Mouse (Mus musculus) NIH3T3 (cell line): ENCODE results near the gene Rraga.

Source experiments
- DNase-seq: peaks from one replicate; pipeline ENCODE4 v3.0.0-alpha.2; 2012; ENCODE audit warnings: low read depth

The Rraga gene

DNA sequence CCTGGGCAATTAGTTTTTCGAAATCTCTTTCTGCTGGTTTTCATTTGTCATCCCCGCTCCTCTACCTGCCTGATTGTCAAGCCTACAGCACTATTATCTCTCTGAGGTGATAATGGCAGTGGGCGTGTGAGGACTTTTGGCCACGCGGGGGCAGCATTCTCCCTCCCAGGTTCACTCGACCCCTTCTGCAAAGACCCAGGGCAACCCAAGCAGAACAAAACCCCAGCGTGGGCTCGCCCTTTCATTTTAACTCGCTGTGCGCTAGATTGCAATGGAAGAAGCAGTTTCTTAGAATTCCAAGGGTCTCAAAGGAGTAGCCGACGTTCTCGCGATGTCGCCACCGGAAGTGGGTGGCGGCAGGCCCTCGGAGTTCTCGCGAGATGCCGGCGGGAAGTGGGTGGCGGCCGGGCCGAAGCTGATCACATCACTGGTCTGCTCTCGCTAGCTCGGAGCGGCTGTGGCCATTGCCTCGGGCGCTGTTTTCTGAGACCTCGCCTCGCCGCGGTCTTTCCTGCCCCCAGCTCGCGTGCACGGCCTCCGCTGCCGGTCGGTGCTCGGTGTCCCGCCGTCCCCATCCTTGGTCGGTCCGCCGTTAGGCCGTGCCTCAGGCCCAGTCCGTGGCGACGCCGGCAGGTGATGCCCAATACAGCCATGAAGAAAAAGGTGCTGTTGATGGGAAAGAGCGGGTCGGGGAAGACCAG is at the start of gene Rraga:
Rraga (plus strand) TSS at position 386 of the 701 bp plus-strand sequence.
- peak; percentile 100 for DNase-seq

DNA sequence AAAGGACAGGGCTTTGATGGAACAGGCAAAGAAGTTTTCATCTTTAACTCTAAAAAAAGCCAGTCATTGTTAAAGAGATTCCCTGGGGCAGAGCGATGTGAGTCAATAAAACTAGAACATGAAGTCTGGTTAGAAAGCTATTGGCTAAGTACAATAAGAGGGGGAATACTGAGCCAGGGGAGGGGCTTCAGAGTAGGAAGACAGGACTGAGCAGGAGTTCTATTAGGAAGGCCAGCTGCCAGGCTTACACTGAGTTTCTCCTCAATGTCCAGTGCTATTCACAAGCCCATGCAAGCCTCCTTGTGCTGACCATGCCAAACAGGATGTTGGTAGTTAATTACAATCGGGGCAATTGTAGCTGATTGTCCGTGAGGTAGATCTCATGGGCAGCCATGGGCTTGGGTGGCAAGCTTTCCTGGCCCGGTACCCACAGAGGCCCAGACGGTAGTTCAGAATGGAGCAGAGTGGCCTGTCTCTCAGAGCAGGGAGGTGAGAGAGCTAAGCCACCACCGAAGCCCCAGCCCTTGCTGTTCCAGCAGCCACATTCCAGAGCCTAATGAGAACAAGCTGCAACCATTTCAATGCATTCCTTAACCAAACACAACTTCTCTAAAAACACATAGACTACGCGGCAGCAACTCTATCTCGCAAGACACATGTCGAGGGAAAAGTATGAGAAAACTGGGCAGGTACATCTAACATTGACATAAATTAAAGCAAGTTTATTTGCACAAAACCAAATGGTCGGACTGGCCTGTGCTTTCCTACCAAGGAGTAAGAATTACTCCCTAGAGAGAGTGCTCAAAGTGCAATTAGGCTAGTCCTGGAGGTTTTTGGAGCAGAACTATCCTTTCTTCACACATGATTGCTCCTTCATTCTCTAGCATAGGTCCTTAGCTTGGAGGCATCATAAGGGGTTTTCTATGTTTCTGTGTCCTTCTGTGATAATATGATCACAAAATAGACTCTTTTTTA is 48.0 kb upstream of the Rraga start:
- peak; percentile 44 for DNase-seq

DNA sequence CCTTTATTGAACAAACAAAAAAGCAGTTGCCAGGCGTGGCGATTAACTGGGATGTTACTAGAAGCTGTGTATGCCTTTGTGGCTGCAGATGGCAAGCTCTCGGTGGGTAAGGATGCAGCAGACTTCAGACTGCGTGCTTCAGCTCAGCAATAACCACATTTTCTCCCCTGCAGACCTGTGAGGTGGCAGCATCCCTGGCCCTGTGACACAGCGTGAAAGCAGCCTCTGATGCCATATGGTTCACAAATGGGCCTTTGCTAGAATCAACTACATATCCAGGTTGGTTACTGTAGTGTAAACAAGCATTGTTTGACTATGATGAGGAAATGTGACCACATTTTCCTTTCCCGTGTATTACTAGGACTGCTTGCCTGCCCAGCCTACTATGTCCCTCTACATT is 46.3 kb upstream of the Rraga start:
- no peak for DNase-seq

DNA sequence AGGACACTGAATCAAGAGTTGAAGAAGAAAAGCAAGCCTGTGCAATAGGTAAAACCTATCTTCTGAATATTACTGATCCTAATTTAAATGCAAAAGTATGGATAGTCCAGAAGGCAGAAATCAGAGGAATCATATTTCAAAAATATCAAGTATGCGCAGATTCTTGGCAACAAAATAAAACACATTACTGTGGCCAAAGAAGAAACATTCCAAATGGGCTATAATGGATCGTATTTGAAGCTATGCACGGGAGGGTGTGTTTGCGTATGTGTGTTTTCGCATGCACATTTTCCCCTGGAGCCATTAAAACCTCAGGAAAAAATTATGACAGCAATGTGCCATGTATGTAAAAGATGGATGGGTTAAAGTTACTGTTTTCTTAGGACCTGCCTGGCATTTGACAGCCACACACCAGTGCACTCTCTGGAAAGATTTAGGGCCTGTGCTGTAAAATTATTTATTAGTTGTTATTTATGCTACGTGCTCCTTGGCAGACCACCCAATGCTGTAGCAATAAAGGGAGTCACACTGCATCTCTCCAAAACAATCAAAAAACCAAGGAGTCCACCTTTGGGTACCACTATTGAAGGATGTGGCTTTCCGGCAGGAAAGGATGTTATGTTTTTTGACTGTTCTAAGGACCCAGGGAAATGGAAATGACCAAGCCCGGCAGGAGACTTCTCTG is 41.9 kb upstream of the Rraga start:
- DNase-seq, result no peak

DNA sequence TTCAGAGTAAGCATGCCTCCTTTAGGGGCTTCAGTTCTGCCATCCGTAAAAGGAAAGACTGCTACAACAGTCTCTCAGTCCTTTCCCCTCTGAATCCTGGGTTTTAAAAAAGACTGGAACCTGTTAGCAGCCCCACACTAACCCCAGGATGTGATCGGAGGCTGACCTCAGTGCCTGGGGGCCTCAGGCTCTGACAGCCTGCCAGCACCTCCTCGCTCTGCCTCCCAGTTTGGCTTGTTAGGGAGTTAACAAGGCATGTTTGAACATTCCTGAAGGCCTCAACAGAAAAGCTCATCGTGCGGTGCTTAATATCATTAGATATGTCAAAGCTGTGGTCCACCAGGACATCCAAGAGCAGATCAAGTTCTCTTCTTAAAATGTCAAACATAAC is 41.4 kb upstream of the Rraga start:
- no peak for DNase-seq

DNA sequence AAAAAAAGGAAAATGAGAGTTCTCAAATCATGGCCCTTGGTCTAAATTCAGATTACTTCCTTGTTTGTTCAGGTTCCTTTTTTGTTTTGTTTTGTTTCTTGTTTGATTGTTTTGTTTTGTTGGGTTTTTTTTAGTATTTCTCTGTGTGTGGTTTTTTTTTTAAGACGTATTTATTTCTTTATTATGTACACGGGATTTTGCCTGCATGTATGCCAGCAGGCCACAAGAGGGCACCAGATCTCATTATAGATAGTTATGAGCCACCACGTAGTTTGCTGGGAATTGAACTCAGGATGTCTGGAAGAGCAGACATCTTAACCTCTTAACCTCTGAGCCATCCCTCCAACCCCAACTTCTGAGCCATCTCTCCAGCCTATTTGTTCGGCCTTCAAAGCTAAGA is 37.5 kb upstream of the Rraga start:
- peak; percentile 85 for DNase-seq

DNA sequence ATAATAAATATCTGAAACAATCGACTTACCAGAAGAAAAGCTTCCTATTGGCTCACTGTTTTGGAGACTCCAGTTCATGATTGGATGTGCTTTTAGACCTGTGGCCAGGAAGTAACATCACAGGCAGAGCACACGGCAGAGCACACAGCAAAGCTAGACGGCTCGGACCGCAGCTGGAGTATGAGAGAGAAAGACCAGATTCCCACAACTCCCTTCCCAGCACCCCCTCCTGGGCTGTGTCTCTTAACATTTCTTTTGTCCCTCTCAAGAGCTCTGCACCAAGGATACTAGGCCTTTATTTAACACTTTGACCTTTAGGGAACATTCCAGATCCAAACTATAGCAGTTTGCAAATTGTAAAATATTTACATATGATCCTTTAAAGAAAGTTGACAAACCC is 36.5 kb upstream of the Rraga start:
- DNase-seq, result no peak

DNA sequence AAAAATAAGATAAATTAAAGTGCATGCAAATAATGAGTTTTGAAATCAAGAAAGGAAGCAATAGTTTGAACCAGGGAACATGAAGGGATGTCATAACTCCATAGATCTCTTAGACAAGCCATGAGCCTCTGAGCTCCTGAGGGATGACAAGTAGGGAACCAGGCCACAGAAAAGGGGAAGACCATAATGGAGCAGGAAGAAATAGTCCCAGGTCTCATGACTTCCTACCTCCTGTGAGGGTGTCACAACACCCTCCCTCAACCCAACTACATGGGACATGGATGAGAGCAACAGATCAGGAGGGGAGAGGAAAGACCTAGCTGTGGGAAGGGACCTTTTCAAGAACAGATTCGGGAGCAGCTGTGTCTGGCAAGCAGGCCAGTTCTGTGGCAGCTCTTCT is 33.9 kb upstream of the Rraga start:
- DNase-seq, result no peak

DNA sequence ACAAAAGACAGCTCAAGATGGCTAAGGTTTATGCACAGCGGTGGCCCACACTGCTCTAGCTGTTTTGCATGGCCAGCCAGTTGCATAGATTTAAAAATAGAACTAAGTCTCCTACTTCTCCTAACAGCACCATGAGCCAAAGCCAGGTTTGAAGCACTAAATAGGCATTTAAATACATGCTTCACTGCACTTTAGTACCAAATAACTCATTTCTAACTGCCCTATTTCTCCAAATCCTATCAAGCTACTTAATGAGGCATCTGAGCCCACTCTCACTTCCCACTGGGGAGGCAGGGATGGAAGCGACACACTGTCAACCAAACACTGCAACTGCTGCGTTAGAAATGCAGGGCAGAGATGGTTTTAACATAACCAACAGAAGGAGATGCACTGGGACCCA is 31.5 kb upstream of the Rraga start:
- no peak for DNase-seq

DNA sequence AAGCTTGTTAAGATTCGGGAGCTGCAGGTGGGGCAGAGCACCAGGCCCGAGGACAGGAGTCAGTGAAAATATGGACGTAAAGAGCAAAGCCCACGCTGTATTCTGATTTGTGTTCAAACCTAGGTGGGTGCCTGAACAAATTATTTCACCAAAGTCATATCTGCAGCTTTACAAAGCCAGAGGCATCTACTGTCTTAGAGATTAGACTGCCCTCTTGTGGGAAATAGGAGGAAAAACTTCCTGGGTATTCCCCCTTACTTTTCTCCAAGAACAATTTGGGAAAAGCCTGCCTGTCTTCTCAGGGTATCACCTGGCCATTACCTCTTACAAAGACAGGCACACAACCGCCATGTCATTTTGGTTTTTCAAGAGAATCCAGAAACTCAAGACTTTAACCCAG is 29.9 kb upstream of the Rraga start:
- peak; percentile 56 for DNase-seq

DNA sequence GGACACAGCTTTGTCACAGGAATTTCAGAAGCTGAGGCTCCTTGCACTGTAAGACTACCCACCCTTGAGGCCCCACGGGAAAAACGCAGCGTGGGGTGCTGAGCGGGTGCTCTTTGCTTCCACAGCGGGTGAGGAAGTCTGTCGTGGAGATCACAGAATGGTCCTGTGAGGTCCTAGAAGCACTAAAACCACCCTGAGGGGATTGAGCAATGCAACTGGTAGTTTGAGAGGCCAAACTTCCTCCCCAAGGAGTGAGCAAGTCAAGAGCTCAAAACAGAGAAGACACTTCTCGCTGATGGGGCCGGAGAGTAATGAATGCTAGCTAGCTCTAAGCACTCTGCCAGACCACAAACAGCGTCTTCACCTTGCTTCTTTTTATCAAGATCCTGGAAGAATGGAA is 27.1 kb upstream of the Rraga start:
- no peak for DNase-seq

DNA sequence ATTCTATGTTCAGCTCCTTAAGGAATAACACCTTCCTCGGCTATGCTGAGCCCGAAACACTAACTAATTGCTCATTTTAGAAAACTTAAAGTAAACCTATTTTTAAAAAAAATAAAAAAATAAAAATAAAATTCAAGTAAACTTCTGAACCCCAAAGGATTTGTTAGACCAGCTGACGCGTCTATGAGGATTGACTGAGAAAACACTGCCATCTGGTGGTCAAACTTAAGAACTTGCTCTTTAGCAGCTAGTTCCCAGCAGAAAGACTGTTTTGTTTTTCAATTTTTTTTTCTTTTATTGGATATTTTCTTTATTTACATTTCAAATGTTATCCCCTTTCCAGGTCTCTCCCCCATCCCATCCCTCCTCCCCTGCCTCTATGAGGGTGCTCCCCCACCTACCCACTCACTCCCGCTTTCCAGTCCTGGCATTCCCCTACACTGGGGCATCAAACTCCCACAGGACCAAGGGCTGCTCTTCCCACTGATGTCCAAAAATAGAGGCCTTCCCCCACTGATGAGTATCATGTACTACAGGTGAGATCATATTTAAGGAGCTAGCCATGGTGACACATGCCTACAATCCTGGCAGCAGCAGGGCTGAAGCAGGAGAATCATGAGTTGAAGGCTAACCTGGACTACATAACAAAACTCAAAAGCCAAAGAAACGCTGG is 20.3 kb upstream of the Rraga start:
- DNase-seq, result peak; percentile 86

DNA sequence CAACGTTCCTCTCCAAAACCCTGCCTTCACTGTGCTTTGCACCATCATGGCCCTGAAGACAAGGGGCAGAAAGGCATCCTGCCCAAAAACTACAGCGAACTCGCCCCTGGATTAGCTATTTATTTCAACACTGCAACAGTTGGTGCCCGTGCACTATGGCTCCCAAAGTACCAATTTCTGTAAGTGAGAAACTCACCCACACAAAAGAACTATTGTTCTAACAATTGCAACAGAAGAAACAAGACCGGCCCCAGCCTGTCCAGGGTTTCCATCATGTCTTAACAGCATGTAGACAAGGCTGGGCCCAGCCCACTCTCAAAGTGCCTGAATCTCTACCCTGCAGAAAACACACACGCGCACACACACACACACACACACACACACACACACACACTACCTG is 18.1 kb upstream of the Rraga start:
- peak; percentile 18 for DNase-seq

DNA sequence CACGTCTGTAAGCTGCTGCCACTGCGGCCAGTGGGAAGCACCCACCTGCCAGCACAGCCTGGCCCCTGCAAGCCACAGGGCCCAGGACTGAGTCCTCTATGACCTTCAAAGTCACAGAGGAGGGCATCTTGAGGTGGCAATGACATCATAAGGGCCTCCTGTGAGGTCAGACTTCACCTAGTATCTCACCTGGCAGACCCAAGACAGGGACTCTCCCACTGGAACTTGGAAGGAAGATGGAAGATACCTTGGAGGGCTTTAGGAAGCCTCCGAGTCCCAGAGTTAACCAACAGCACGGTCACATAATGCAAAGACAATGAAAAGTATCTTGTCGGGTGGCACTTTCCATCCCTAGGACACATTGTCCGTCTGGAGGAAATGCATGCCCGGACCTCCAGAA is 17.2 kb upstream of the Rraga start, which contains the start of gene Saxo1:
Saxo1 (minus strand) TSS at position 101 of the 400 bp plus-strand sequence.
- DNase-seq, result no peak

DNA sequence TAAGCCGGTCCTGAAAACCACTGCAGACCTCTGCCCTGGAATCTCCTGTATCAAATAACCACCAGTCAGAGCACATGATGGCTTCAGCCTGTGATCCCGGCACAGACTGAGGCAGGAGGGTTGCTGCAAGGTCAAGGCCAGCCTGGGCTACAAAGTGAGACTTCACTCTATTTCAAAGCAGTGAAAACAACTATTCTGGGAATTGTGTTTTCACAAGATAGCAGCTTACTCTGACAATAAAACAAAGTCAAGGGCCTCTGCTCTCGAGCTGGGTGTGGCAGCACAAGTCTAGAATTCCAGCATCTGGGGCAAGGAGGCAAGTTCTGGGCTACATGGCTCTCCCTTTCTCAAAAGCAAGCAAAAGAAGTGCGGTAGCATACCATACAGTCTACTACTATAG is 16.5 kb upstream of the Rraga start:
- DNase-seq, result no peak

DNA sequence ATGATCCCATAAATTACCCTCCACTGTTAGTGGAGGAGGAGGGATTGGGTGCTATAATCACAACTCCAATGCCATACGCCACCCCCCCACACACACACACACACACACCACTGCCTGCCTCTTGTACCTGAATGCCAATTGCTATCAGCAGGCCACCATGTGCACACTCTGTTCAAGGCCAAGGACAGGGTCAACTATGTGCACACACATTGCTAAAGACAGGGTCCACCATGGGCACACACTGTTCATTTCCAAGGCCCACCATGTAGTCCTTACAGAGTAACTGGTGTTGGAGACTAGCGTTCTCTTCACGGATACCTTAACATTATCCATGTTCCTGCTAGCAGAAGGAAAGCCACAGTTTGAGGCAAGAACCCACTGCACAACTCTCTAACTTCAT is 14.4 kb upstream of the Rraga start:
- no peak for DNase-seq

DNA sequence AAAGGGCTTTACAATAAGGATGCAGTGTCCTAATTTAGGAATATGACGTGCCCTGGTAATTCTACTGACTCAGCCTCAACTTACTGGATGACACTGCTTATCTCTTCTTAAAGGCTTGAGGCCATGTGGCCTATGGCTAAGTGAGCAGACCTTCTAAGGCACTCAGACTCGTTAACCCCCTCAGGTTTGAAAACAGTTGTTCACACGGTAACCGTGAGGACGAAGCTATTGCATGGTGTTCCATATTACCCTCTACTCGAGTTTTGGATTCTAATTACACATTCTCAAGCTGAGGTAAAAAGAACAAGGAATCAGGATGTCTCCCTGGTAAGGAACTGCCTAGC is 557 bp upstream of the Rraga start:
- DNase-seq, result peak; percentile 52

DNA sequence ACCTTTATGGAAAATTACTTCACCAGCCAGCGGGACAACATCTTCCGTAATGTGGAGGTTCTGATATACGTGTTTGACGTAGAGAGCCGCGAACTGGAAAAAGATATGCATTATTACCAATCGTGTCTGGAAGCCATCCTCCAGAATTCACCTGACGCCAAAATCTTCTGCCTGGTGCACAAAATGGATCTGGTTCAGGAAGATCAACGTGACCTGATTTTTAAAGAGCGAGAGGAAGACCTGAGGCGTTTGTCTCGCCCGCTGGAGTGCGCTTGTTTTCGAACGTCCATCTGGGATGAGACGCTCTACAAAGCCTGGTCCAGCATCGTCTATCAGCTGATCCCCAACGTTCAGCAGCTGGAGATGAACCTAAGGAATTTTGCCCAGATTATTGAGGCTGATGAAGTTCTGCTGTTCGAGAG is 663 bp downstream of the Rraga start:
- DNase-seq, result peak; percentile 71

DNA sequence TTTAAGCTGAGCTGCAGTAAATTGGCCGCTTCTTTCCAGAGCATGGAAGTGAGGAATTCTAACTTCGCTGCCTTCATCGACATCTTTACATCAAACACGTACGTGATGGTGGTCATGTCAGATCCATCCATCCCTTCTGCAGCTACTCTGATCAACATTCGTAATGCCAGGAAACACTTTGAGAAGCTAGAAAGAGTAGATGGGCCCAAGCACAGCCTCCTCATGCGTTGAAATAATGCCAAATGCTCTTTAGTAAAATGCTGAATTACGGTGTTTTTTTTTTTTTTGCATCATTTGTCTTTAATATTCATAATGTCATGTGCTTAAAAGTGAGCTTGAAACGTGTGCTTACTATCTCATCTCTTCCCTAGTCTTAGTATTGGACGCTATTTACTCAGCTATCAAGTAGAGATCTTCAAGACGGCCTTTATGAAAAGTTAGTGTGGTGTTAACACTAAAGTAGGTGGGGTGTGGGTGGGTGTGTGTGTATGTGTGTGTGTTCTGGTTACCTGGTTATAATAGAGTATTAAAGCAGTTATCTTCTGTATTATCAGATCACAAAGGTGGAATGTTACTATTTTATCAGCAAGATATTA is 1.3 kb downstream of the Rraga start:
- no peak for DNase-seq

DNA sequence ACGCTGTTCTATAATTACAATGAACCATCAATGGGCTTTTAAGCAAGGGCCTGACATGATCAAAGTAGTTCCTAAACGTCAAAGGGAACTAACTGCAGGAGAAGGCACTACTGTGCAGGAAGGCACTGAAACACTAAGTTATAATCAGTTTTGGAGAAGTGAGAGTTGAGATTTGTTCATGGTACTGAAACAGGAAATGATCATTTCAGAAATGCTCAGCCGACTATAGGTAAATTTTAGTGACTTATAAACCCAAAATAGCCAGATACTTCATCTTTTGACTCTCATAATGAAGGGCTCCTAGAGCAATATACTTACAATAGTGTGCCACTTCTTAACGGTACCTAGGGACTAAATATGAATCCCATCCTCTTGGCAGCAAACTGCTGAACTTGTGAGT is 4.6 kb downstream of the Rraga start:
- no peak for DNase-seq

DNA sequence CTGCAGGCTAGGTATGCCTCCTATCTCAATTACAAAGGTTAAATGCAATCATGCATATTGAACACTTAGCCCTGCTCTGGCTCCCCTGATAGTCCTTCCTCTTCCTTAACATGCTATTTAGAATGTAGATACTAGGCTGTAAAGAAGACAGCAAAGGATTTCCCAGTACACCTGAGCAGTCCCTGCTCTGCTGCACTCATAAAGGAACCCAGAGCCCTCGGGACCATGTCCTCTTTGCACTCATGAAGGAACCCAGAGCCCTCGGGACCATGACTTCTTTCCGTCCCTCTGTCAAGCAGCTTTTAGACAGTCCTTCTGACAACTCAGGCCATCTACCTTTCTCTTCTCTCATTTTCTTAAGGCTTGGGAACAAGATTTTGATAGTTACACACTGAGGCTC is 5.1 kb downstream of the Rraga start:
- DNase-seq, result no peak

DNA sequence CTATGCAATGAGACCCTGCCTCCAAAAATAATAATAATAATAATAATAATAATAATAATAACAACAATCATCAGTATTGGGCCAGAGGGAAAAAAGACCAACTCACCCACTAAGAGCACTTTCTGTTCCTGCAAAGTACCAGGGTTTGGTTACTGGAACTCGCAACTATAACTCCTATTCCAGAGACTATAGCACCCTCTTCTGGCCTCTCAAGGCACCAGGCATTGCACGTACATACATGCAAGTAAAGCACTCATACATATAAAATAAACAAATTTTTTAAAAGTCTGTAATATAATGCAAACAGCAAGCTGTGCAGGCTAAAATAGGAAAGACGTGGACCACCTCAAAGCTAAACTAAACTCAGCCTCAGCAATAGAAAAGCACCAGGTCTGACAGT is 12.8 kb downstream of the Rraga start:
- DNase-seq, result peak; percentile 28
